Mouse (Mus musculus) midbrain, embryonic 11.5 days (tissue): ENCODE measurements at regions not wholly inside any gene's neighbourhood (a gene's known extent, or its start where the extent isn't known, plus 50 kb on each side); places are given as distances from the start of the nearest gene placed in this dataset.

ENCODE experiments used
- ATAC-seq: fragments of 200-750 bp; cut with Nextera tagmentation; 2 replicates; pipeline ENCODE4 v1.8.0; 2017; ENCODE audit warnings: moderate TSS enrichment, moderate library complexity; ENCODE audit not compliant: low FRiP score
- DNase-seq: peaks from one replicate; pipeline ENCODE4 v3.0.0; 2015; ENCODE audit warnings: low spot score; ENCODE audit errors: missing footprints
- H3K27ac ChIP-seq: fragments of 300-500 bp; sonication (generic); 2 replicates; pipeline ENCODE4 v1.5.1; 2014; ENCODE audit warnings: low read depth, low read length
- H3K27me3 ChIP-seq: fragments of 300-500 bp; sonication (generic); 2 replicates; pipeline ENCODE4 v1.6.1; 2014; ENCODE audit warnings: mild to moderate bottlenecking, low read length, moderate library complexity, mixed read lengths; ENCODE audit not compliant: control insufficient read depth, insufficient read depth
- H3K36me3 ChIP-seq: fragments of 300-500 bp; sonication (generic); 2 replicates; pipeline ENCODE4 v1.6.1; 2014; ENCODE audit warnings: mild to moderate bottlenecking, low read length, moderate library complexity, mixed read lengths; ENCODE audit not compliant: control insufficient read depth, insufficient read depth
- H3K4me1 ChIP-seq: fragments of 300-500 bp; sonication (generic); 2 replicates; pipeline ENCODE4 v1.6.1; 2014; ENCODE audit warnings: low read length; ENCODE audit not compliant: control insufficient read depth, insufficient read depth
- H3K4me2 ChIP-seq: fragments of 300-500 bp; sonication (generic); 2 replicates; pipeline ENCODE4 v1.6.1; 2014; ENCODE audit warnings: mild to moderate bottlenecking, moderate library complexity
- H3K4me3 ChIP-seq: fragments of 300-500 bp; sonication (generic); 2 replicates; pipeline ENCODE4 v1.5.1; 2014; ENCODE audit warnings: low read depth, low read length
- H3K9ac ChIP-seq: fragments of 300-500 bp; sonication (generic); 2 replicates; pipeline ENCODE4 v1.6.1; 2014; ENCODE audit warnings: low read length
- H3K9me3 ChIP-seq: fragments of 300-500 bp; sonication (generic); 2 replicates; pipeline ENCODE4 v1.6.1; 2016; ENCODE audit warnings: low read length; ENCODE audit not compliant: control insufficient read depth
- WGBS: fragments of 180-500 bp; shearing (Covaris S2); extraction: QIAGEN DNeasy Blood & Tissue Kit; methylation state at CpG from one replicate; pipeline ENCODE4 v1.1.7; 2014; 5-methylcytosine and 5-hydroxymethylcytosine counted together

DNA sequence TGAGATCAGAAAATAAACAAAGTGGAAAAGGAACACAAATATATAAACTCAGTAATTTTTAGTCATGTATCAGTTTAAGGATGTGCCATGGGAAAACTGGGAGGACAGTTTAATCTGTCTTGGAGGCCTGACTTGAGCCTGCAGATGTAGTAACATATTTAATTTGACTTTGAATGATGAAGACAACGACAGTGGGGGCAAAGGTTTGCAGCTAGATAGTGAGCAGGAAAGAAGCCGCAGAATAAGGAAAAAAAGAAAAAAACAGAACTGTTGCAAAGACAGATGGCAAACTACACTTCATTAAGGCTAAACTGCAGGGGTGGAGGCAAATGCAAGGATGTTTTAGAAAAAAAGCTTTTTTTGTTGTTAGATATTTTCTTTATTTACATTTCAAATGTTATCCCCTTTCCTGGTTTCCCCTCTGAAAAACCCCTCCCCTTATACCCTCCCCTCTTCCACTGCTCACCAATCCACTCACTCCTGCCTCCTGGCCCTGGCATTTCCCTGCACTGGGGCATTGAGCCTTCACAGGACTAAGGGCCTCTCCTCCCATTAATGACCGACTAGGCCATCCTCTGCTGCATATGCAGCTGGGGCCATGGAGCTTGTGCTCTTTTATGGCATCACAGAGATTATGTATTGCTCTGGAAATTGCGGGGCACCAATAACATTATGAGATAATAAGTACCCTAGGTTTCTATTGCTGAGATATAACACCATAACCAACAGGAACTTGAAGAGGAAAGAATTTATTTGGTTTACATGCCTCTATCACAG, 58.5 kb upstream of the Reg3g start:
- 74% methylated on average over 4 of the region's 4 CpGs for WGBS
- Histone ChIP-seq H3K9me3 (no peaks in the 10 kb centered on the region), H3K36me3 (no peaks in the 10 kb centered on the region), H3K27ac (no peak overlapping the region), H3K27me3 (no peaks in the 10 kb centered on the region), H3K4me3 (no peak overlapping the region), H3K9ac (no peak overlapping the region), H3K4me2 (no peak overlapping the region), H3K4me1 (no peaks in the 10 kb centered on the region)
- DNase-seq (no peak), ATAC-seq (no peak)
